Mouse (Mus musculus): Measurements from ENCODE around the gene C730034F03Rik.

GRCm38 (mm10) chr15:89402471-89402870 lies 26.9 kb upstream of the C730034F03Rik start:
- TF ChIP-seq CTCF (IDR thresholded peaks at IDR 0.05; ENCODE audit: low read depth, low read length) (no peak), POLR2A (IDR thresholded peaks at IDR 0.05; ENCODE audit: insufficient read depth, low read length) (no peak)
